Mouse (Mus musculus) limb, embryonic 14.5 days (tissue): ENCODE results near the gene Gpr68. TPM values are rescaled to one million over a fixed set of nuclear protein-coding genes. Genes with fewer than 3 reads are reported as not detected.

Experiments used
- ATAC-seq: fragments of 200-750 bp; cut with Nextera tagmentation; 2 replicates; pipeline ENCODE4 v1.8.0; 2017; ENCODE audit warnings: low read depth, moderate number of reproducible peaks, moderate TSS enrichment; ENCODE audit not compliant: low FRiP score
- DNase-seq: peaks from one replicate; pipeline ENCODE4 v3.0.0-alpha.2; 2015; ENCODE audit warnings: low spot score
- H3K27ac ChIP-seq: fragments of 300-500 bp; sonication (generic); replicated peaks from 2 replicates; pipeline ENCODE4 v1.5.1; 2014; ENCODE audit warnings: low read depth, mild to moderate bottlenecking, low read length, moderate library complexity, mixed read lengths
- H3K27me3 ChIP-seq: fragments of 300-500 bp; sonication (generic); 2 replicates; pipeline ENCODE4 v1.6.1; 2014; ENCODE audit warnings: low read length, mixed read lengths; ENCODE audit not compliant: control insufficient read depth, insufficient read depth
- H3K36me3 ChIP-seq: fragments of 300-500 bp; sonication (generic); 2 replicates; pipeline ENCODE4 v1.6.1; 2014; ENCODE audit warnings: mild to moderate bottlenecking, low read length, moderate library complexity, mixed read lengths; ENCODE audit not compliant: control insufficient read depth, insufficient read depth
- H3K4me1 ChIP-seq: fragments of 300-500 bp; sonication (generic); 2 replicates; pipeline ENCODE4 v1.6.1; 2014; ENCODE audit warnings: antibody characterized with exemption, low read length, mixed read lengths; ENCODE audit not compliant: control insufficient read depth, insufficient read depth
- H3K4me2 ChIP-seq: fragments of 300-500 bp; sonication (generic); replicated peaks from 2 replicates; pipeline ENCODE4 v1.6.1; 2014; ENCODE audit warnings: low read depth, mild to moderate bottlenecking, low read length, moderate library complexity; ENCODE audit not compliant: severe bottlenecking
- H3K4me3 ChIP-seq: fragments of 300-500 bp; sonication (generic); replicated peaks from 2 replicates; pipeline ENCODE4 v1.5.1; 2014; ENCODE audit warnings: low read length
- H3K9ac ChIP-seq: fragments of 300-500 bp; sonication (generic); 2 replicates; pipeline ENCODE4 v1.6.1; 2014; ENCODE audit warnings: mild to moderate bottlenecking, low read depth, low read length, moderate library complexity; ENCODE audit not compliant: severe bottlenecking
- H3K9me3 ChIP-seq: fragments of 300-500 bp; sonication (generic); 2 replicates; pipeline ENCODE4 v1.6.1; 2016; ENCODE audit warnings: low read length; ENCODE audit not compliant: control insufficient read depth
- POLR2A ChIP-seq: fragments of 200-500 bp; IDR thresholded peaks from 2 replicates; pipeline ENCODE4 v1.8.0; 2012; ENCODE audit warnings: inconsistent platforms, mild to moderate bottlenecking, moderate library complexity, borderline replicate concordance; ENCODE audit not compliant: insufficient read depth, insufficient read length; ENCODE audit errors: extremely low read depth
- WGBS: fragments of 180-500 bp; shearing (Covaris S2); extraction: QIAGEN DNeasy Blood & Tissue Kit; methylation state at CpG from one replicate; pipeline ENCODE4 v1.1.7; 2014; 5-methylcytosine and 5-hydroxymethylcytosine counted together
- polyA plus RNA-seq, 2 experiments: library from polyadenylated mRNA; depleted of rRNA in 1 of 2; stranded (reverse) in 1 of 2; unstranded in 1 of 2; fragments of >200 nt; fragmentation: Nextera tagmentation in 1 of 2; extraction: Ambion mirVana in 1 of 2; gene quantifications; 2 replicates each; pipeline versions ENCODE4 v1.2.1 to v1.2.3; 2012 to 2014

Gpr68 gene
- polyA plus RNA-seq, 2 experiments = 0.19 to 0.79 TPM

DNA sequence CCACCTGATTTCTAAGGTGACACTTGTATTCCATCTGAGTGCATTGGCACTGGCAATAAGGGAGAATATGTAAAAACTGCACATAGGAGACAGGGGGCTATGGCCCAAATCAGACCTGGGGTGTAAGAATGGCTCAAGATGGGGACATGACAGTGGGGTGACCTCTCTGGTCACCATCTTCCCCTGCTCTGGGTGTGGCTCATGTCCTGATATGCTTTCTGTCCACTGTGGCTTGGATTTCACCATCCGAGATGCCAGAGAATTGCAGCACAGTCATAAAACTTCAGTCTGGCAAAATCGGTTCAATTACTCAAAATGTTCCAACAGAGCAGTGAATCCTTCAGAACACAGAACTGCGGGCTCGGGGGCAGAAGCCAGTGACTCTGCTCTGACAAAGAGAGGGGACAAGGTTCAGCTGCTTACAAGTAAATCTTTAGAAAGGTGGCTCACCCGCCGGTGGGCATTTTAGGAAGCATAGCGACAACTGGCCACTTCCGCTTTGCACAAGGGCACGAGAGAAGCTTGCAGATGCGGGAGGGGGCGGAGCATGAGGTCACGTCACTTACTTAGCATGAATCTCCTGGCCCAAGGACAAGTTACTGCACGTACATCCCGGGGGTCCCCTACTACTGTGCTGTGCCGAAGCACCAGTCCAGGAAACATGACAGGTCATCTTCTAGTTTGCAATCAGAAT is 16.8 kb upstream of the Gpr68 start:
- Histone ChIP-seq H3K36me3 (peaks cover 4% of the 10 kb centered on the region; the same call in 1 of the 2 replicates), H3K9me3 (no peaks in the 10 kb centered on the region), H3K9ac (no peak overlapping the region), H3K27me3 (no peaks in the 10 kb centered on the region), H3K4me2 (no peak overlapping the region), H3K4me3 (no peak overlapping the region), H3K27ac (no peak overlapping the region), H3K4me1 (no peaks in the 10 kb centered on the region)
- DNase-seq (no peak), ATAC-seq (no peak)
- 79% methylated on average over 15 of the region's 15 CpGs for WGBS
- TF ChIP-seq POLR2A = no peak

DNA sequence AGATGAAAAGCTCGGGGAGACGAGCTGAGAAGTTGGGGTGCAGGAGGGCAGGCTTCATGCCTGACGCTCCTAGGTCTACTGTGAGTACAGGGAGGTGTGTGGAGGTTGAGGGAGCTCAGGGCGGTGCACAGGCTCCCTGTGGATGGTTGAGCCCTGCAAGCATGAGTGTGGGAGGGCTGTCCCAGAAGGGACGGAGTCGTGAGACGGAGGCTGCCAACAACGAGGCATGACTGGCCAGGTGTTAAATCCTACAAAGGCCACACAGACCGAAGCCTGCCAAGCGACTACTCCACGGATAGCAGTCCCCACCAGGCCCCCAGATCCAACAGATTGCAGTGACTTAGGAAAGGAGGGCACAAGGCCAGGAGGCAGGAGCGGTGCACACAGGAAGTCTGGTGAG is 2.7 kb upstream of the Gpr68 start:
- H3K27me3 ChIP-seq = peaks cover 18% of the 10 kb centered on the region; the same call in 1 of the 2 replicates
- no peaks in the 10 kb centered on the region for H3K9me3 ChIP-seq
- H3K9ac ChIP-seq = no peak overlapping the region
- H3K4me2 ChIP-seq = no peak overlapping the region
- H3K36me3 ChIP-seq = no peaks in the 10 kb centered on the region
- DNase-seq (no peak), ATAC-seq (no peak)
- H3K27ac ChIP-seq = no peak overlapping the region
- TF ChIP-seq POLR2A = no peak
- peaks cover 2% of the 10 kb centered on the region; the same call in 1 of the 2 replicates for H3K4me1 ChIP-seq
- no peak overlapping the region for H3K4me3 ChIP-seq
- WGBS = 58% methylated on average over 12 of the region's 12 CpGs

DNA sequence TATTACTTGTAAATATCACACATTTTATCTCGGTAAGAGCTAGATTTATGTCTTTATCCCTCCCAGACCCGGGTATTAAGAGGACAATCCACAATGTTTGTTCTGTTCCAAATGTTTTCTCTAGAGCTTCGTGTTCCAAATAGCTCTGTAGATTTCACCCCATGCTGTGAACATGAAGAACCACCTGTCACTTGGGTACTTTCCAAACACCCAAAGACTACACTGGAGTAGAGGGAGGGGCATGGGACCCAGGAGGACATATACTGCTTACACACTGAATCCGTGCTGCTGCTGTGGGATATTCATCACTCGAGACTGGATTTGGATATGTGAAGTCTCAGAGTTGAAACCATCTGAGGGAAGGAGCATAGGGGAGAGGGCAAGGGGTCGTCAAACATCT is 1.8 kb upstream of the Gpr68 start:
- H3K36me3 ChIP-seq = no peaks in the 10 kb centered on the region
- no peak overlapping the region for H3K27ac ChIP-seq
- ATAC-seq (no peak), DNase-seq (no peak)
- WGBS = 55% methylated on average over 6 of the region's 6 CpGs
- H3K9me3 ChIP-seq = no peaks in the 10 kb centered on the region
- peaks cover 18% of the 10 kb centered on the region; the same call in 1 of the 2 replicates for H3K27me3 ChIP-seq
- no peak overlapping the region for H3K9ac ChIP-seq
- no peak for TF ChIP-seq POLR2A
- H3K4me1 ChIP-seq = peaks cover 2% of the 10 kb centered on the region; the same call in 1 of the 2 replicates
- H3K4me3 ChIP-seq = no peak overlapping the region
- H3K4me2 ChIP-seq = no peak overlapping the region

DNA sequence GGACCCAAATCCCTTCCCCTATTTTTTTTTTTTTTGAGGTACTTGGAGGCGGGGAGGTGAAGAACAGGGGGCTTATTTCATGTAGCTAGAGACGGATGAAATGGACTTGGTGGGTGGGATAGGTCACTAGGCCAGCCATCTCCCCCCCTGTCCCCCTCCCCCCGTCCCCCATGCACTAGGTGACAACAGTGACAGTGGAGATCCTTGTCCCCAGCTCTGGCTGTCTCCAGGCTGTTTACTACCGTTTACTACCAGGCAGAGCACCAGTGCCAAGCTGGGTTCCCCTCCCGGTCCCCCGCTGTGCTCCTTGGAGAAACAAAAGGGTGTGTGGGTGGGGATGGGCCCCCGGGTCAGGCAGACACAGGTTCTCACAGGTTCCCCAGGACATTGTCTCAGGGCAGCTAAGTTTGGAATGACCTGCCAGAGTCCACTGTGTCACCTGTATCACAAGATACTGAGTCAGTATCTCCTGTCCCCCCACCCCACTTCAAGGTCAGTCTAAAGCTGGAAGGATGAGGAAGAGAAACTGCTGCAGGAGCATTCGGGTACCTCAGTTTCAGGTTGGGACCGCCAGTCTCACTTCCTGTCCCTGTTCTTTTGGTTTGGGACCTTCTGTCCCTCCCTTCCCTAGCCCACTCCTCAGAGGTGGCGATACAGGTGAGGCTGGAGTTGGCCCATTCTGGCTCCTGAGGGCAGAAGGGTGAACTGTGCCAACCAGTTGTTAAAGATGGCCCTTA is 468 bp upstream of the Gpr68 start:
- 28% methylated on average over 10 of the region's 10 CpGs for WGBS
- H3K9ac ChIP-seq = peak overlapping the region; percentile 51; the same call in 1 of the 2 replicates
- peaks cover 2% of the 10 kb centered on the region; the same call in 1 of the 2 replicates for H3K4me1 ChIP-seq
- no peak for TF ChIP-seq POLR2A
- H3K4me3 ChIP-seq = peak overlapping the region; percentile 41
- peaks cover 18% of the 10 kb centered on the region; the same call in 1 of the 2 replicates for H3K27me3 ChIP-seq
- ATAC-seq (no peak), DNase-seq (no peak)
- H3K36me3 ChIP-seq = no peaks in the 10 kb centered on the region
- no peaks in the 10 kb centered on the region for H3K9me3 ChIP-seq
- H3K27ac ChIP-seq = no peak overlapping the region
- peak overlapping the region; percentile 88 for H3K4me2 ChIP-seq

DNA sequence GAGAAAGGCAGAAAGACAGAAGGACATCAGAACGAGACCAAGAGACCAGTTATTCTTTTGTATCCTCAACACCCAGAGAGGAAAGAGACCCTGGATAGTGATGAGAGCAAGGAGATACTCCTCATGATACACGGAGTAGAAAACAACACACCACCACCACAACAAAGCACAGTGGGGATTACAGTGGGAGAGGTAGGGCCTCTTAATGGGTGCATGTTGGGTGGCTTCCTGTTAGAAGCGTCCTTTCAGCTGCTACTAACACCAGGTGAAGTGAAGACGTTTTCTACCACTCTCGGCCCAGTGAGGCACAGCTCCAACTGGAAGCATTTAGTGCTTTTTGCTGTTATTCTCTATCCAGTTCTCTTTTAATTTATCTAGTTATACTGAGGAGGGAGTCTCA is 1.1 kb downstream of the Gpr68 start:
- no peaks in the 10 kb centered on the region for H3K9me3 ChIP-seq
- ATAC-seq = no peak
- peaks cover 18% of the 10 kb centered on the region; the same call in 1 of the 2 replicates for H3K27me3 ChIP-seq
- TF ChIP-seq POLR2A = no peak
- H3K36me3 ChIP-seq = no peaks in the 10 kb centered on the region
- no peak for DNase-seq
- H3K4me1 ChIP-seq = peaks cover 2% of the 10 kb centered on the region; the same call in 1 of the 2 replicates
- 76% methylated on average over 5 of the region's 5 CpGs for WGBS
- no peak overlapping the region for H3K9ac ChIP-seq
- H3K4me2 ChIP-seq = no peak overlapping the region
- H3K27ac ChIP-seq = no peak overlapping the region
- H3K4me3 ChIP-seq = no peak overlapping the region
